Mouse (Mus musculus): ENCODE data around the gene Prss54.
"Not testable (repeated sequence)": the region's sequence is repeated elsewhere in the genome, so short reads cannot be mapped to it uniquely, and the experiment has no call there.

The Prss54 gene

DNA sequence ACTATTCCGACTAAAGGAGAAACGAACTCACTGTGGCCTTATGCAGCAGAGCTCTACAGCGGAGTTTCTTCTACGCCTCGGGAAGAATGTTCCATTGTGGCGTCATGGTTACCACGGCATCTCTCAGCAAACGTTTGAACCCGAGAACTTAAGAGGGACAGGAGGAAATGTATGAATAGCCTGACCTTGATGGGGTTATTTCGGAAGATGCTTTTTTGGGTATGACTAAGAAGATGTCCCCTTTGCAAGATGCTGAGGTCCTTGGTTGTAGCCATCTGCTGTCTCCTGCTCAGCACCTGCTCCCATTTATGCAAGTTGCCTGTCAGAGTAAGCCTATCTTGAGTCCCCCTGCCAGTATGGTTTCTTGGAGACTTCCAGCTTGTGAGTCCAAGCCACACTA is at the start of gene Prss54:
Prss54 (minus strand) TSS at position 101 of the 400 bp plus-strand sequence.
- DNase-seq (ENCODE audit: low read depth) = no peak

DNA sequence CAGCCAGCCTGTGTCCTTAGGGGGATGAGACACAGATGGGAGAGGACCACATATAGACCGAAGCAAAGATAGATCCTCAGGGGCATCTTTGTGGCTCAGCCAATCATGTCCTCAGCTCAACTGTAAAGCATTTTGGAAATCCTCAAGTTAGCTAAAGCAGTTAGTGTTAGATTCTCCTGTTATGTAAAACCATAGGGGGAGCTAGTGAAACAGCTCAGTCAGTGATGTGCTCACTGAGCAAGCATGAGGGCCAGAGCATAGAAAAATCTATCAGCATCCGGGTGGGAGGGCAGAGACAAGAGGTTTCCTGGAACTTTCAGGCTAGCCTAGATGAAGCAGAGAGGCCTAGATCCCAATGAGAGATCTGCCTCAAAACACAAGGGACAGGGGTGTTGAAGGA is 48.7 kb upstream of the Prss54 start:
- DNase-seq (ENCODE audit: low read depth) = no peak

DNA sequence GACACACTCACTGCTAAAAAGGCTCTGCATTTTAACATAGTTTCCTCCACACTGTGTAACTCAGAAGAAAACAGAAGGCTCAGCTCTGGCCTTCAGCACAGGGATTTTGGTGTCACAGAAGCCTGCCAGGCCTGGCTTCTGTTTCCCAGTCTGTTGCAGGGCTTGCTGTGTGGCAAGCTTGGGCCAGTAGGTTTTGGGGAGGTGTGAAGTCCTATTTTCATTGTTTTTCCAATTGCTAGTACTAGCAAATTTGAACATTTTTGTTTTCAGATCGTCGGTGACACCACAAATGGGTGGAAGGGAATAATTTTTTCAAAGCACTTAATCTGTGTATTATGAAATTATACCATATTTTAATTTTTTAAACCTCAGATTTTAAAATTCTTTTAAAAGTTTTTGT is 43.9 kb upstream of the Prss54 start:
- DNase-seq (ENCODE audit: low read depth) = no peak

DNA sequence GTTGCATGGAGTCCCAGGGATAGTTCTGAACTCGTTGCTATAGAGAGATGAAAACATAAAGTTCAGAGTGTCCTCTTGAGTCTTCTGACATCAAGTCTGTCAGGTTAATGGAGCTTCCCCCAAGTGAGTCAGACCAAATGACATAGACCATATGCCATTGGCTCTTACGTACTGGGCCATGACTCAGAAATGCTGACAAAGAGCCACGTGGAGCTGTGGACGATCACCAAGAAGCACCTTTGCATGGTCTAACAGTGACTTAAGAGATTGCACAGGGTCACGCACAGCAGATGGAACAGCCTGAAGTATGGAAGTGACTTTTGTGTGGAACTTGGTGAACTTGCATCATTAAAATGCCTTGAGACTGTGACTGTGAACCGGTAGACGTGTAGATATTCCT is 40.2 kb upstream of the Prss54 start:
- DNase-seq (ENCODE audit: low read depth) = no peak

DNA sequence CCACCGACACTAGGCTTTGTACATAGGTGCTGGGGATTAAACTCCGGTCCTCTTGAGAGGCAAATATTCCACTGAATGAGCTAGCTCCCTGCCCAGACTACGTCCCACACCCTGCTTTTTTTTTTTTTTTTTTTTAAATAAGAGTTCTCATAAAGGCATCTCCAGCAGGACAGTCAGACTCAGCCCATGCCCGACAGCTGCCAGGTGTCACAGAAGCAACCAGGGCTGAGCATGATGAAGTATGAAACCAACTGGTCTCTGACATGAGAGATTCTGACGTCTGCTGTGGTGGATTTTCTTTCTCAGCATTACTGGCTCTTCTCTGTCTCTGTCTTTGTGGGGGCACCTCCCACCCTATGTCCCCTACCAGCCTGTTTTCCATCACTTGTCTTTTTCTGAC is 35.6 kb upstream of the Prss54 start:
- DNase-seq (ENCODE audit: low read depth) = no peak

DNA sequence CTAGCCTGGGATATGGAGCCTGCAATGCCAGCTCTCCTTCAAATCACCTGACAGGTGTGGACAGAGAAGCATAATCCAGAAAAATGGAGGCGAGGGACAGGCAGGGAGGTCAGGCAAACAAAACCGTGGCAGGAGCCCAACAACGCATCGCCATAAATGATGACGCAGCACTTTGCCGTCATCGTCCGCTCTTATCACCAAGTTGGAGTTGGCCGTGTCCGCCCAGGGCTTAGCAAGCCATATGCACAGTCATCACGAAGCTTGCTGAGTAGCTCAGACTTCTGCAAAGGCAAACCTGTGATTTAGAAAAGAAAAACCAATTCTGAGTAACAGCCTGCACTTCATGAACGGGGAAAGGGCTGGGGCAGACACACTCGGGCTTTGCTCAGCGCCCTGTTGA is 34.6 kb upstream of the Prss54 start:
- DNase-seq (ENCODE audit: low read depth) = no peak

DNA sequence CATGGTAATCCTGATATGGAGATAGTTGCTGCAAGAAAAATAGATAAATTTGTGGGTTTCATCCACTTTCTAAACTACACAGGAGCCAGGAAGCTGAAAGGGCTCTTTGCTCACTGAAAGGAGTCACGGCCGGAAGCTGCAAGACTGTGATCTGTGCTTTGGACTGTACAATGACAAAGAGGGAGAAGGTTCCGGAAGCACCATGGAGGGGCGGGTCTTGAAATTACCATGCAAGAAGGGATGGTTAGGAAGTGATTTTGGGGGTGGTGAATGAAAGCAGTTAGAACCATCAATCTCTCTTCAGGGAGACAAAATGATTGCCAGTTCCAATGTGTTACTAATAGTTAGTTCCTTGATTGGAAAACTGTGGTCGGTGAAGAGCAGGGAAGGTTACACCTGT is 33.3 kb upstream of the Prss54 start:
- no peak for DNase-seq (ENCODE audit: low read depth)

DNA sequence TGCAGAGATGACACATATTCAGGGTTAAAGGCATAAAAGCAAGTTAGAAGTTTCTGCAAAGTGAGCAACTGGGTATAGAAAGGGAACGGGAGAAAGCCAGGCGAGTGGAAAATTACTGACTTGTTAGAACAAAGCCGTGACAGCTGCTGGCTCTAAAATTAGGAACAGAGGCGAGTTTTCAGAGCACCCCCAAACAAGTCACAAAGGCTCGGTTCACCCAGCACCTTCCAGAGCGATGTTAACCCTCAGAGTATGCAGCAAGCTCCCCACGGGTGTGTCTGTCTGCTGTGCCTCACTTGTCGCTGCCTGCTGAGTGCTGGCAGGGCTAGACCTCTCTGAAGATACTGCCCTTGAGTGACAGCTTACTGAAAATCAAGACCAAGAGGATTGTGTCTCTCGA is 31.1 kb upstream of the Prss54 start:
- DNase-seq (ENCODE audit: low read depth) = no peak

DNA sequence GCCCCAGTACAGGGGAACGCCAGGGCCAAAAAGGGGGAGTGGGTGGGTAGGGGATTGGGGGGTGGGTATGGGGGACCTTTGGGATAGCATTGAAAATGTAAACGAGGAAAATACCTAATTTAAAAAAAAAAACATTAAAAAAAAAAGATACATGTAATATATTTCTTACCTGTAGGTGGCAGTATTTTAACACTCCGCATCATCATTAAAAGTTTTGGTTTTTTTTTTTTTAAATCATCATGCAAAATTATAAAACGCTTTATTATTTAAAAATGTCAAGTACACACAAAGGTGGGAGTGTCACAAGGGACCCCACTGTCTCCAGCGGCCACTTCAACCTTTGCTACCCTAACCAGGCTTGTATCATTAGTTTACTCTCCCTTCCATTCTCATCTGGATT is 30.4 kb upstream of the Prss54 start:
- DNase-seq (ENCODE audit: low read depth) = not testable (repeated sequence)

DNA sequence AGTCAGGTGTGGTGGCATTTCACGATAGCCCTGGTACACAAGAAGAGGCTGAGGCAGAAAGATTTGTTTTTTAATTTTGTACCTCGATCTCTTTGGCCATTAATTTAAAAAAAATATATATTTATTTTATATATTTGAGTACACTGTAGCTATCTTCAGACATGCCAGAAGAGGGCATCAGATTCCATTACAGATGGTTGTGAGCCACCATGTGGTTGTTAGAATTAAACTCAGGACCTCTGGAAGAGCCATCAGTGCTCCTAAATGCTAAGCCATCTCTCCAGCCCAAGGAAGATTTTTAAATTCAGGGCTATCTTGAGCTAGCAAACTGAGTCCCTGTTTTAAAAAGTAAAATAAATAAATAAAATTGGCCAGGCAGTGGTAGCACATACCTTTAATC is 26.0 kb upstream of the Prss54 start:
- DNase-seq (ENCODE audit: low read depth) = no peak

DNA sequence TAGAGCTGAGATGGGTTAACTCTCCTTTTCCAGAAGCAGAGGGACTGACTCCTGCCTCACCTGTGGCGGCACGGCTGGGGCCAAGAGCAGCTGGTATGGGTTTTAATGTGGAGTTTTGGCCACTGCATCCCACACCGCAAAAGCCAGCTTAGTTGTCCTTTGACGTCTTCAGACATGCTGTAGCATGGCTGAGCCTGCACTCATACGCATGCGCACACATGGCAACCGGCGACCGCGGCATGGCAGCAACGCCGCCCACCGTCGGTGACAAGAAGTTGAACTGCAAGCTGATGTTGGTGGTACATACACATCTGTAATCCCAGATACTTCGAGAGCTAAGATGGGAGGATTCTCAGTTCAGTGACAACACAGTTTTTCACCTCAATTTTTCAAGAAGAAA is 25.2 kb upstream of the Prss54 start:
- DNase-seq (ENCODE audit: low read depth) = no peak

DNA sequence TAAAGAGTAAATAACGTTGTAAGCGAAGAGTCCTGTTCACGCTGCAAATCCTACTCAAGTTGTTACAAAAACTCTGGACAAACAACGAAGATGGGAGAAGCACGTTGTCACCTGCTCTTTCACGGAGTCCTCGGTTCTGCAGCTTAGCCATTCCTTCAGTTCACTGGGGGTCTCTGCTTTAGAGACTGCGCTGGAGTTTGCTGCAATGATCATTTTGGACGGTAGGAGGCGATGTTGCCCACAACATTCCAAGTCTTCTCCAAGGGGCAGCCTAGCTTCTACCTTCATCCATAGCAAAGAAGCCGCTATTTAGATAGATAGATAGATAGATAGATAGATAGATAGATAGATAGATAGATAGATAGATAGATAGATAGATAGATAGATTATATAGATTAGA is 23.7 kb upstream of the Prss54 start:
- peak; percentile 34 for DNase-seq (ENCODE audit: low read depth)

DNA sequence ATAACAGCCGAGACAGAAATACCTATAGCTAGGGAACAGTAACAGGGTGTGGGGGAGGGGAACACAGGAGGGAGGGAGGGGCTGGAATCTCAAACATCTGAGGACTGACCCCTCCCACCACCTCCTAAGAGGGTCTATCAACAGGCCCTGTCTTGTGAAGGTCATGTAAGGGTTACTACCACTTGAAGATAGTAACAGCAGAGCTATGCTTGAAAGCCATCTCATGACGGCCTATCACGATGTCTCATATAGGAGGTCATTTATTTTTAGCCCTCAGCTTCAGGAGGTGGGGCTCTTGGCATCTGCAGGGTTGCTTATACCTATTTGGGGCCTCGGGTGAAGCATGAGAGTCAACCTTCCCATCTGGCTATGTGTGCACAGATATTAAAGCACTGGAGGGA is 20.7 kb upstream of the Prss54 start:
- no peak for DNase-seq (ENCODE audit: low read depth)

DNA sequence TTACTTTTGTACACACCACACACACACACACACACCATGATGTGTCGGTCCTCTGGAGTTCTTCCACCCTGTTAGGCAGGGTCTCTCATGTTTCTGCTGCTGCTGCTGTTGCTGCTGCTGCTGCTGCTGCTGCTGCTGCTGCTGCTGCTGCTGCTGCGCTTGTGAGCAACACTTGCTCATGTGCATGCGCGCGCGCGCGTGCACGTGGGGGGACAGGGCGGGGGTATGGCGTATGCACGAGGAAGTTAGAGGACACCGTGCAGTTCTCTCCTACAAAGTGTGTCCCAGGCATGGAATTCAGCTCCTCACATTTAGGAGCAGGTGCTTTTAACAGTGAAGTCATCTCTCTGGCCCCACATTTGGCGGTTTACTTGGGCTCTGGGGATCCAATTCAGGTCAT is 19.0 kb upstream of the Prss54 start:
- no peak for DNase-seq (ENCODE audit: low read depth)

DNA sequence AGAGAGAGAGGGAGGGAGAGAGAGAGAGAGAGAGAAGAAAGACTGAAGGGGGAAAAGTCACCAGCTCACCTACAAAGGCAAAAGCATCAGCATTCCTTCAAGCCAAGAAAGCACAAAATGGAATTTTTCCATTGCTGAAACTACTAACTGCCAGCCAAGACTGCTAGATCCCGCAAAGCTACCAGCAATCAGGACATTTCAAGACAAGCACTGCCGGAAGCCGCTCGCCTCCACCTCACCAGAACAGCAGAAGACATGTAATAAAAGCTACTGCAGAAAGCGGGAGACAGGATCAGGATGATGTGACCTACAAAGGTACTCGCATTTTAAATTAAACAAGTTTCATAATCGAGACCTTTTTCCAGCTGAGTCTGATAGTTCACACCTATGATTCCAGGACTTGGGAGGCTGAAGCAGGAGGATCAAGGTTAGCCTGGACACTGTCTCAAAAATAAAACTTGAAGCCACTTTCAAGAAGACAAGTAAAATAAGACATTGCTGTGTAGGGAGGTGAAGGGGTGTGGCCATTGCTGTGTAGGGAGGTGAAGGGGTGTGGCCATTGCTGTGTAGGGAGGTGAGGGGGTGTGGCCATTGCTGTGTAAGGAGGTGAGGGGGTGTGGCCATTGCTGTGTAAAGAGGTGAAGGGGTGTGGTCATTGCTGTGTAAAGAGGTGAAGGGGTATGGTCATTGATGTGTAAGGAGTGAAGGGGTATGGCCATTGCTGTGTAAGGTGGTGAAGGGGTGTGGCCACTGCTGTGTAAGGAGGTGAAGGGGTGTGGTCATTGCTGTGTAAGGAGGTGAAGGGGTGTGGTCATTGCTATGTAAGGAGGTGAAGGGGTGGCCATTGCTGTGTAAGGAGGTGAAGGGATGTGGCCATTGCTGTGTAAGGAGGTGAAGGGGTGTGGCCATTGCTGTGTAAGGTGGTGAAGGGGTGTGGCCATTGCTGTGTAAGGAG is 17.6 kb upstream of the Prss54 start:
- no peak for DNase-seq (ENCODE audit: low read depth)

DNA sequence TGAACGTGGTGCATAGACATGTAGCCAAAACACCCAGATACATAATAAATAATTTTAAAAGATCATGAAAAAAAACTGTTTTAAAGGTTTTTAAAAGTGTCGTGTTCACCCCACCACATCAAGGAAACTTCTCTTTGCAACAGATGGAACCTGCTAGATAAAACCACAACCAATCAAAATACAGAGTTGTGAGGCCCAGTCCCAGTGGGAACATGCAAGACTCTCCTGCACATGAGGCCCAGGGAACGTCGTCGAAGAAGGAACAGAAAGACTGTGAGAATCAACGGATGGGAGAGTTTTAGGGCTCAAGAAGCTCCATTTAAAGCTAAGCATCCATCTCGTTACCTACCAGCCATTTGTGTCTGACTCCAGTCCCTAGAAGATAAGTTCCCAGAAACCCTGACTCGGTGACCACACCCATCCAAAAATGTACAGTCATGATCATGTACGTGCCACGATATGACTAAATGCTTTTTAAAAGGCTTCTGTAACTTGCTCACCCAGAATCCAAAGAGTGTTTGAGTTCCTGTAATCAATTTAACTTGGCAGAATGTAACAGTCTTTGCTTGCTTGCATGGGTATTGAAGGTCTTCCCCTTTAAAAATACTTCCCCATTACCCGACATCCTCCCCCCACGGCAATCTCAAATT is 16.1 kb upstream of the Prss54 start:
- DNase-seq (ENCODE audit: low read depth) = no peak

DNA sequence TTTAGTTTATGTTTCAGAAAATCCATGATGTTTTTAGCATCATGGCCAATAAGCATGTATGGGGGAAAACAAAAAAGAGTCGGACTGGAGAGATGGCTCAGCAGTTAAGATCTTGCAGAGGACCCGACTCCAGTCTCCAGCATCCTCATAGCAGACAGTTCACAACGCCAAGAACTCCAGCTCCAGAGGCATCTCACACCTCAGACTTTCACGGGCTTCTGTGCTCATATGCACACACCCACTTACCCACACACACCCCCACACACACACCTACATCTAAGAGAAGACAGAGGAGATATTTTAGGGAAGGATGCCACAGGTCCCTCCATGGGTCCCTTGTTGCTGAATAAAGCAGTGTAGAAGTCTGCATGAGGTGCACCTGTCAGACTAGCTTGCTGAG is 14.4 kb upstream of the Prss54 start:
- no peak for DNase-seq (ENCODE audit: low read depth)

DNA sequence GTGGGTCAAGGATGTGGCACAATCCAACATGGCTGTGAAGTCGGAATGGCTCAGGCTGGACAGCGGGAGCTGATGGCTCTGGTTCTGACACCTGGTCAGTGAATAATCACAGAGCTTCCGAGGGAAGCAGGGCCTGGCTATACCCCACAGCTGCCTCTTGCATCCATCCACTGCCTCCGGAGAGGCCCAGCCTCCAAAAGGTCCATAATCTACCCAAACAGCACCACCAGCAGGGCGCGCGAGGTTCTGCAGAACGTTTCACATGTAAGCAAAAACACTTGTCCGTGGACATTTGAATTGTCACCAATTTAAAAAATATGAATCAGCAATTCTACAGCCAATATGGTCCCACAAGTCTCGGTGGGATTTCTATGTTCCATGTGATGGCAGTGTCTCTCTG is 13.1 kb upstream of the Prss54 start:
- no peak for DNase-seq (ENCODE audit: low read depth)

DNA sequence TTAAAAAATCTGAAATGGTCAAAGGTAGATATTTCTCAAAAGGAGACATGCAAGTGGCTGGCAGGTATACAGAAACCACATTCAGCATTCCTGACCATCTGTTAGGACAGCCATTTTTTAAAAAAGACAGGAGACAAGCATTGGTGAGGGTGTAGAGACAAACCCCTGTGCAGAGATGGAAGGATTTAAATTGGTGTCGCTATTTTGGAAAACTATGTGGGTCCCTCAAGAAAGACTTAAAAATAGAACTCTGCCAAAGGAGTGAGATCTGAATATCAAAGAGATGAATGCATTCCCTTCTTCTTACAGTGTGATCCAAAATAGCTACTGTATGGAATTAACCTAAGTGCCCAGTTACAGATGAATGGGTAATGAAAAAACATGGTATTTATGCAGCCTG is 11.2 kb upstream of the Prss54 start:
- no peak for DNase-seq (ENCODE audit: low read depth)

DNA sequence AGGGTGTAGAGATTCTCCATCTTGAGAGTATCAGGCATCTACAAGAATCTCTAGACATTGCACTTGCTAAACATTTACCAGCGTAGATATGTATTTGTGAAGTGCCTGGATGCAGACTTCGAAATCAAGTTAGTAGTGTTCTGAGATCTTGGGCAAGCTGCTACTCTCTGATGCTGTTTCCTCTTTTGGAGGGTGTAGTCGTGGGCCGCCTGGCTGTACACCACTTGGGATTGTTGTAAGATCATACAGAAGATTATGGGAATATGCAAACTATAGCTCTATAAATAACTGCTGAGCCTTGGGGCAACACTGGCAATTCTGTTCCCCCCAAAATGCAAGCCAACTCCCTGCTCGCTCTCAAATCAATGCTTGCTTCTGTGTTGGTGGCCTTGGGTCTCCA is 3.0 kb downstream of the Prss54 start:
- DNase-seq (ENCODE audit: low read depth) = no peak

DNA sequence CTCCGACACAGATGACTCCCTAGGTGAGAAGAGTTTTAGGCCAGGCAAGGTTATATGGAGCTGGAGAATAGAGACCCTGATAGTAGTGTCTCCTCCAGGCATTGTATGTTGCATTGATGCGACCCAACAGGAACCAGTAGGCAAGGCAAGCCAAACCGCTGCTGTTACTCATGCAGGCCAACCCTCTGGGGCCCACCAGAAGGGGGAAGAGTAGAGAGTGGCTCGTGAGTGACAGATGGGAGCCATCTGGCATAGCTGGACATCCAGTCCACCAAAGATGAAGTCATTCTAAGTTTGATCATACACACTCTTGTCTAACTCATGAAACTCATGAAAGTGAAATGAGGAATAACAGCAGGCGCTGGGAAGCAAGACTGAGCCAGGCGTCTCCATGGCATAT is 9.3 kb downstream of the Prss54 start:
- no peak for DNase-seq (ENCODE audit: low read depth)

DNA sequence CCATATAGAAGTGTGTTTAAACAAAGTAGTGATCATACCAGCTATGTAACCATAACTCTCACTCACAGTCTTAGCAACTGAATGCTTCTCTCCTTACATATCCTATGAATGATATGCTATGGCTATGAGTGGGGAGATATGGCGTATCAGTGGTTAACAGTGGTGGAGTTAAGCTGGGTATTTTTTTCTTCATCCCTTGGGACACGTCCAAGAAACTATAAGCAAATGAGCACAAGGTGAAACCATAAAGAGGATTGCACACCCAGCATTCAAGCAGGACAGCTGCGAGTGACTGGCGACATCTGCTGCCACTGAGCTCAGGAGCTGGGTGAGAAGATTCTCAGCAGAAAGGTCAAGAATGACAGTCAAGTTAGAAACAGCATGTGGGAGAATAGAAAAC is 9.9 kb downstream of the Prss54 start:
- DNase-seq (ENCODE audit: low read depth) = no peak

DNA sequence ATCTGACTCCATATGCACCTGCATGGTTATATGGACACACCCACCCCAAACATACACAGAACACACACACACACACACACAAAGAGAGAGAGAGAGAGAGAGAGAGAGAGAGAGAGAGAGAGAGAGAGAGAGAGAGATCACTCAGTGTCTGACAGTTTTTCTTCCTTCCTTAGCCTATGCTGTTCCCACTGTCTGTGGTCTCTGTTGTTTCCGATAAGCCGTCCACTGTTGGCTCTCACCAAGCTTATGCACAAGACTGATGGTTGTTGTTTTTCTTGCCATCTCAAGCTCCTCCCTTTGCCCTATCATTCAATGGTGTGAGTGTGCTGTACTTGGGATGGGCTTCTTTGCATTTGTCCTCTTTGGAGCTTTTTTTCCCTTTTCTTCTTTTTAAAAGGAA is 20.2 kb downstream of the Prss54 start:
- no peak for DNase-seq (ENCODE audit: low read depth)

DNA sequence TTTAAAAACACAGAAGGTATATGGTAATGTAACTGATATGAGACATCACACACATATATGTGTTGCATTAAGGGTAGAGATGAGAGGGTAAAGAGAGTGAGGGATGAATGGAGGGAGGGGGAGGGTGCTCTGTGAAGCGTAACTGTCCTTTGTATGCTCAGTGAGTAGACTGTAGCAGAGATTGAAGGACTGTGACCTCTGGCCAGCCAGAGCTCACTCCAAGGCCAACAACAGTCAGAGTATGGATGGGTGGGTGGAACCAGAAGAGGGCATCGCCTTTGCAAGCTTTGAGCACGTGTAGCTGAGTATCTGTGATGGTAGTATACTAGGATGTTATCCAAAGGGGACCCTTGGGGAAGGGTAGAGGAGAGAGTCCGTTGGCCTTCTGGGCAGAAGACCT is 24.6 kb downstream of the Prss54 start:
- DNase-seq (ENCODE audit: low read depth) = no peak
